Mouse (Mus musculus): ENCODE measurements around the gene Slc45a1. TPM values are rescaled to one million over a fixed set of nuclear protein-coding genes. Genes with fewer than 3 reads are reported as not detected.

Slc45a1 gene
- total RNA-seq, 2 experiments from 2014 or later: not detected

DNA sequence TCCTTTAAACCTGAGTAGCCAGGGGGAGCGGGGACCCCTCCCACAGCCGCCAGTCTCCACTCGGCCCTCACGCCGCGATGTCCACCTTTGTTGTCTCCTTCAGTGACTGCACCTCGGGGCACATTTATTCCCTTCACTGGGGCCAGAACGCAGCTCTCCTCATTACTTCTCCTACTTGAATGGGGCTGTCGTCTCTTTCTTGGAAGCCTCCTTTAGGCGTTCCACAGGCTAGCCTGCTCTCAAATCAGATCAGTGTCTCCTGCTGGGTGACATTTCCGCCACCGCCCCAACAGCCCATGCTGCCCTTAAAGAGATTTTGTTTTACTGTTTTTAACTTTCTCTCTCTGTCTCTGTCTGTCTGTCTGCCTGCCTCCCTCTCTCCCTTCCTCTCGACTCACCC is 9.9 kb upstream of the Slc45a1 start:
- intact Hi-C loops (cut with DNase I): no loop called here
- DNase-seq: no peak

DNA sequence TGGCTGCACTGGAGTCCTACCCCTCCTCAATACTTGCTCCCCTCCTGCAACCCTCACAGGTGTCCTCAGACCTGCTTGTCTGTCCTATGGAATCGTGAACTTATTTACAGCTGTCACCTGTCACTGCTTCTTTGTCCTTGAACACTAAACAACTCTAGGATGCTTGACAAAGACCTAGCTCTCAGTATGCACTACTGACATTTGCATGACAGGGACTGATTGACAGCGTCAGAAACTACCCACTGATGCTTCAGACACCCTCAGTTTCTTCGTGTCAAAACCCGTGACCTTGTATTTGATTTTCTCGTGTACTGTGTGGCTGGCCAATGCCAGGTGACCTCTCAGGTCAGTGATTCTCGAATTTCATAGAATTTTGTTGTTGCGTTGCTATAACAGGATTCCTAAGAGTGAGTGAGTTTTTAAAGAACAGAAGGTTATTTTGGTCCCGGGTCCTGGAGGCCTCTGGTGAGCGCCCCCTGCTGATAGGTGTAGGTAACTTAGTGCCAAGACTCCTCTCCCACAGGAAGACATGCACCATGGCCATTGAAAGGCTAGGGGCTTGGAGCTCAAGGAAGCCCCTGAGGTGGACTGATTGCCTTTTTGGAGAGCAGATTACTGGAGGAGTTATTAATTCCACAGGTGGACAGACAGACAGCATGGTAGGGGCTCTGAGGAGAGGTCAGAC is 8.1 kb upstream of the Slc45a1 start:
- intact Hi-C loops (cut with DNase I): no loop called here
- DNase-seq: peak; percentile 35 to 38

DNA sequence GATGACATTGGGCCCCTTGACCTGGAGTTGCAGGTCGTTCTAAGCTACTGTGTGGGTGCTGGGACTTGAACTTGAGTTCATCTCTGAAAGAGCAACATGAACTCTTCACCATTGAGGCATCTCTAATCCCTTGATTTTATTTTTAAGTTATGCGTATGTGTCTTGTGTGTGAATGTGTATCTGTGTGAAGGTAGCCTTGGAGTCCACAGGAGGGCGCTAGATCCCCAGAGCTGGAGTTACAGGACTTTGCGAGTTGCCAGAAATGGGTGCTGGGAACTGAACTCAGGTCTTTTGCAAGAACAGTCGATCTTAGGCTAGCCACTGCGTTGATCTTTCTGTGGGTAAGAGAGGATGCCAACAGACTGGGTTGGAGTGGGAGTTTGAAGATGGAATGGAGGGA is 4.5 kb upstream of the Slc45a1 start:
- DNase-seq: peak; percentile 19 to 36
- intact Hi-C loops (cut with DNase I): loop anchor here (1.0 to 2.0 kb wide), 3 partner anchors 194 to 309 kb away; no protein-coding TSS in a partner anchor

DNA sequence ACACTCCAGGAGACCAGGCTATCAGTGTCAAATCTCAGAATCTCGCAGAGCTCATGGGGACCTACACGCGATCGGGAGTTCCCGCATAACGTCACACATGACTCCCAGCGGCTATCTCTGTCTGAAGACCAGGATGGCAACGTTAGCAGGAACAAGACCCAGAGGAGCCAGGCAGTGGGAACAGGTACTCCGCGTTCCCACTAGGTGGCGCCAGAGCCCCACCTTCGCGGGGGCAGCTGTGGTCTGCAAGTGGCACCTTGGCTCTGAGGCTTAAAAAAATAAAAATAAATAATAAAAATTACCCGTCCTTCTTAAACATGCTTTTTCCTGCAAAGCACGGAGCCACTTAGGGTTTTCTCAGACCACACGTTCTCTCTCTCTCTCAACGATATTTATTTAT is 4.0 kb upstream of the Slc45a1 start:
- peak; percentile 91 to 93 for DNase-seq
- intact Hi-C loops (cut with DNase I): loop anchor here (1.0 to 2.0 kb wide), 3 partner anchors 195 to 309 kb away; no protein-coding TSS in a partner anchor

DNA sequence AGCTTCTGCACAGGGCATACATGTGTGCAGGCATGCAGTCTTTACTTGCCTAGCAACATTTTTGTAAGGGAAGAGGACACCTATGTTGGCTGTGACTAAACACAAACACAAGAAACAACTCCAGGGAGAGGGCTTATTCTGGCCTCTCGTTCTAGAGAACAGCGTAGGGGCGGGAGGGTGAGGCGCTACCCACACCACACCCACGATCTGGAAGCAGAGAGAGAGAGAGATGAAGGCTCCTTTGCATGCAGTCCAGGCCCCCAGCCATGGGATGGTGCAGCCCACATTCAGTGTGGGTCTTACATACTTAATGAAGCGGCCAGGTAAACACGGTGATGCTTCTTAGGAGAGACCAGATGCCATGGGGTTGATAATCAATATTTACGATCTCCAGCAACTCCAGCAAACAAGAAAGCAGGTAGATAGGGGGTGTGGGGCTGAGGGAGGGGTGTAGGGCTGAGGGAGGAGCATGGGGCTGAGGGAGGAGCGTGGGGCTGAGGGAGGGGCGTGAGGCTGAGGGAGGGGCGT is 1.2 kb upstream of the Slc45a1 start:
- intact Hi-C loops (cut with DNase I): no loop called here
- DNase-seq: no peak

DNA sequence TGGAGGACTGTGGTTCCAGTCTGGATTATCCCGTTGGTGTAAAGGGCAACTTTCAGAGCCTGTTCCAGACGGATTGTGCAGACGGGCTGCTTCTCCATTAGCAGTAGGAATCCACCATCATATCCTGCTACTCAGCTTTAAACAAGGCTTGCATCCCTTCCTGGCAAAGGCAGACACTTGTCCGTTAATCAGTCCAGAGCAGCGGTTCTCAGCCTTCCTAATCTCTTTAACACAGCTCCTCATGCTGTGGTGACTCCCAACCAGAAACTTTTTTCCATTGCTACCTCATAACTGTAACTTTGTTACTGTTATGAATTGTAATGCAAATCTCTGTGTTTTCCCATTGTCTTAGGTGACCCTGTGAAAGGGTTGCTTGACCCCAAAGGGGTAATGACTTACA is 2.6 kb downstream of the Slc45a1 start:
- DNase-seq: no peak
- intact Hi-C loops (cut with DNase I): no loop called here

DNA sequence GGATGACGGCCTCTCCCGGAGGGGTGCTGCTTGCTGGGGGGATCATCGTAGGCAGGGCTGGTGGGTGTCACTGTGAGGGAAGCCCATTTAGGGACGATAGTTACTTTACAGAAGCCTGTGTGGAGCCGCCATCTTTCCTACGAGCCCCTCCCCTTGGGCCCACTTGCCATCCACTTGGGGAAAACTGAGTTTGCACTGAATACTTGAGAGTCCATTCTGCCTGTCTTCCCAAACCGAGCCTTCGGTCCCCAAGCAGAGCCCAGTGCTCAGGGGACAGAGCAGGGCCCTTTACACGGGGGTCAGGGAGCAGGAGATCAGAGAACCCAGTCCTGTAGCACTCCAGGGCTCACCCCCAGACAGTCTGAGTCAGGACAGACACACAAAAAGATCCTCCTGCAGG is 7.7 kb downstream of the Slc45a1 start:
- intact Hi-C loops (cut with DNase I): no loop called here
- DNase-seq: no peak

DNA sequence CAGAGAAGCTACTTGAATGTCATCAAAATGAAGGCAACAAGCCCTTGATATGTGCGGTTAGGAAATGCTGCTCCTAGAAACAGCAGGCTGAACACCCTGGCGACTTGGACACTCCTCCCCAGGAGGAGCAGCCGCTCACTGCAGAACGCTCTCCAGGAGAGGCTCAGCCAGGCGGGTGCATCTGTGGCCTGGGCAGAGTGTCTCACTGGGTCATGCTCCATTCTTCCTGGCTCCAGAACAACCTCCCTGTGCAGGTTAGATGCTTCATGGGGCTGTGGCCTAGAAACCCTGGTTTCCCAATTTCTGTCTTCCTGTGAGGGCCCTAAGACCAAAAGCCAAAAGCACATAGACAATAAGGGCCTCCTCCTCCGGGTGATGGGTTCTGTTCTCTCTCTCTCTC is 15.3 kb downstream of the Slc45a1 start:
- DNase-seq: no peak
- intact Hi-C loops (cut with DNase I): no loop called here

DNA sequence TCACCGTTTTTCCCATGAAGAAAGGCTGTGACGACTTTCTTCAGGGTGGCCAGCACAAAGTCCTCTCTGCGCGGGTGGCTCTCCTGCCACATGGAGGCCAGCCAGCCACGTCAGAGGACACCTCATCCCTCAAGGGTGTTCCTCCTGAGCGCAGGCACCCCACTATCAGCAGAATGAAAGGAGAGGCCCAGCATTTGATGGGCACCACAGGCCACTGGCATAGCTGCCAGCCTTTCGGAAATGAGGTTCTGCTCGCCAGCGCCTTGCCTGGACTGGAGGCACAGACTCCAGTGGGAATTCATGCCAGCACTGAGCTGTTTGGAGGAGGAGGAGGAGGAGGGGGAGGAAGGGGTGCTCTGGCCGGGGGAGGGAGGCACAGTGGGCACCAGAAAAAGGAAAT is 16.4 kb downstream of the Slc45a1 start:
- no peak for DNase-seq
- intact Hi-C loops (cut with DNase I): no loop called here

DNA sequence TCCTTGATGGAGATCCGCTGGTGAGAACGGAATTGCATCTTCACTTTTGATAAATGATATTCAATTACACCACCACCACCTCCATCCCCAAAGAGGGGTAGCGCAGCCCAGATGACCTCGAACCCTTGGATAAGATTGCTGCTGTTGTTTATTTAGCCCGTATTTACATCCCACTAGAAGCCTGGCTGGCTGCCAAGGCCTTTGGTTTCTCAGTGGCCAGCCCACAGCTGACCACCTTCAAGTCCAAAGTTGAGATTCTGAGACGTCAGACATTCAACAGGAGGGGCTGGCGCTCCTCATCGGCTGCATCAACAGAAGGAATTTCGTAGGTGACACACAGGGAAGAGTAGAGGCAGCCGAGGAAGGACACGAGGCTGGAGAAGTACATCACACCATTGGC is 22.7 kb downstream of the Slc45a1 start:
- DNase-seq: no peak
- intact Hi-C loops (cut with DNase I): loop anchor here (5.0 kb wide), 1 partner anchor 372 kb away; no protein-coding TSS in a partner anchor

DNA sequence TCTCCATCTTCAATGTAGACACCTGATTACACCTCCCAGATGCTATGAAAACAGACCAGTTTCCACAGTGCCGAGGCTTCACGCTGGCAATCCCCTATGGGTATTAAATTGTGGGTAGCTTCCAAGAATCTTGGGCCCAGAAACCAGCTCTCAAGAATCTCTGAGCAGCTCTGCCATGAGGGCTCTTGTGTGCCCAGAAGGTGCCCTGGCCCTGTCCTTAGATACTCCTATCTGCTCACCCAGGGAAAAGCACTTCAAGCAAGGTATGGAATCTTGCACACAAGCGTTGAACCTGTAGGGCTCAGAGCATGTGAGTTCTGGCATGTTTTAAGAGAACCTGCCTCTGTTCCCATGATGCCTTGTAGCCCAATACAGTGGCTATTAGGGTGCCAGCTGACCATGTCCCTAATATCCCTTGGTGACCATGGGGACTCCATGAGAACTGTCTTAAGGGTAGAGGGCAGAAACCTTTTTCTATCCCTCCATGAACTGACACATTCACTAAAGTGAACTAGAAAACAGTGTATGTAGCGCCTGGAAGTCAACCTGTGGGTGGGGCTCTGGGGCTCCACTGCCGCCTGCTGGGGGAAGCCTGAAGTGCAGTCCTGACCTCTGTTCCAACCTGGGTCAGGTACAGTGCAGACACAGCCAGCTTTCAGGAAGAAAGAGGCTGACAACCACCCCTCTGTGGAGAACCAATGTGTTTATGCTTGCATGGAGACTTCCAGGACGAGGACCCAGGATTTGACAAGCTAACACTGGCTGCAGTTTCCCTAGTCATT is 25.8 kb downstream of the Slc45a1 start:
- DNase-seq: peak; percentile 64 to 80
- intact Hi-C loops (cut with DNase I): loop anchor here (2.0 to 5.0 kb wide), 2 partner anchors 279 to 369 kb away; no protein-coding TSS in a partner anchor

DNA sequence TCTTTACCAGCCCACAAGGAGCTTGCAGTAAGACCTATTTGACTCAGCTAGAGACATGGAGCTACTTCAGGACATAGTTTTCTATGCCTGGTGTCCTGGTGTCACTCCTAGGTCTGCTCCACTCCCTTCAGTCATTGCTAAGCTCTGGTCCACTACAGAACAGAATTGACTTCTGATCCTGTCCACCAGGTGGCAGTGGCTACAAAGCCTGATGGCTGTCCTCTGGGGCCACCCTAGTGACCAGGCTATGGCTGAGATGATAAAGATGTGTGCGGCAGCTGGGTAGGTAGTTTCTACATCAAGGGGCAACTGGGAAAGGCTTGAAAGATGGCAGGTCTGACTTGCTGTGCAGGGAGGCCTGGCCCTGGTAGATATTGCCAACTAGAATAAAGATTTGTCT is 26.5 kb downstream of the Slc45a1 start:
- DNase-seq: peak; percentile 76 to 84
- intact Hi-C loops (cut with DNase I): loop anchor here (5.0 kb wide), 1 partner anchor 368 kb away; no protein-coding TSS in a partner anchor

DNA sequence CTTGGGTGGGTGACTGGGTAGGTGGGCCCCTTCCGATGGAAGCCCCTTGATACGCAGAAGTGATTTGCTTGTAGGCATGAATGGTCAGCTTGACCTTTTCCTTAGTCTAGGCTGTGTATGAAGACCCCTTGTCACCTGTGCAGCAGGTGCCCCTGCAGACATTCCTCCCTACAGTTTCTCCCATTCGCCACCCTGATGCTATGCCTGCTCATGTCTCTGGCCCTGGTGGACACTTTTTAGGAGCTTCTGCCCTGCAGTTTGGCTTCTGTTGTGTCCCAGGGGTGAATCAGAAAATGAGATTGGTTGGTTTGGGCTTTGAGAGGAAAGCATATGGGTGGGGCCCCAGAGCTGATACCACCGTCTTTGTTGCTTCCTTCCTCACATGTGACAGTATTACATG is 27.0 kb downstream of the Slc45a1 start:
- no peak for DNase-seq
- intact Hi-C loops (cut with DNase I): loop anchor here (5.0 kb wide), 1 partner anchor 368 kb away; no protein-coding TSS in a partner anchor

DNA sequence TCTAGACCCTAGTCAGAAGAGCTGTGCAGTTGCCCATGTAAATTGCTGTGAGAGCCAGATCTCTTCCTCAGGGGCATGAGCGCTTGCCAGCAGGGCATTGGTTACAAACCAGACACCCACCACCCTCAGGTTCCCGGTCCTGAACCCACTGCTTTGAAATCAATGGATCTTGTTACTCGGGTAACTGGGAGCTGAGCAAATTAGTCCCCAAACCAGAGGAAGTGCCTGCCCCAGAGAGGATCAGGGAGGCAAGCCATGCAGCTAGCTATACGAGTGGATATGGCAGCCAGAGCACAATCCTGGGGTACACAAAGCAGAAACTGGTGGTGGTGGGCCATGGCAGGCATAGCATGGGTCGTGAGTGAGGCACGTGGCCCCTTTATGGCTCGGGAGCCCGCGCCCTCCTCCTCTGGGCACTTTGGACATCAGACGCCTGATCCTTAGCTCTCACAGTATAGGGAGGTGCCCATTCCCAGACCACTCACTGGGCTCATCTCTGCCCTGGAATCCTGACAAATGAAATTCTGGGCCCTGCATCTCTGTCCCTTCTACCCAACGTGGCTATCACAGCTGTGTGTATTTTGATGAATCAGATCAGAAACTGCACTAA is 27.7 kb downstream of the Slc45a1 start:
- intact Hi-C loops (cut with DNase I): no loop called here

DNA sequence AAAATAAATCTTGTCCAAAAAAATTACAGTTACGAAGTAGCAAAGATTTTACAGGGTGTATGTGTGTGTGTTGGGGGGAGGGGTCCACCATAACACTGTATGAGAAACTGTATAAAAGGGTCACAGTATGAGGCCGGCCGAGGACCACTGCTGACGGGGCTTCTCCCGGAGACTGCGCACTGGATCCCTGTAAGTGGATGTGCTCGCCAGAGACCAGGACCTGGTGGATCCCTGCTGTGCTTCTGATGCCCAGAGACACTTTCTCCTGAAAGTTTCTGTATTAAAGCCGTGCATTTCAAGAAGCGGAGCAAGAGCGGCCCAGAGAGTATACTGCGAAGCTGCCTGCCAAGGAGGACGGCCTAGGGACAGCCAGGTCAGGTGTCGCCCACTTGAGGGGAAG is 29.3 kb downstream of the Slc45a1 start:
- no peak for DNase-seq
- intact Hi-C loops (cut with DNase I): no loop called here

More for the DNA sequence above, 27.7 kb downstream of the Slc45a1 start:
- no peak for DNase-seq

DNA sequence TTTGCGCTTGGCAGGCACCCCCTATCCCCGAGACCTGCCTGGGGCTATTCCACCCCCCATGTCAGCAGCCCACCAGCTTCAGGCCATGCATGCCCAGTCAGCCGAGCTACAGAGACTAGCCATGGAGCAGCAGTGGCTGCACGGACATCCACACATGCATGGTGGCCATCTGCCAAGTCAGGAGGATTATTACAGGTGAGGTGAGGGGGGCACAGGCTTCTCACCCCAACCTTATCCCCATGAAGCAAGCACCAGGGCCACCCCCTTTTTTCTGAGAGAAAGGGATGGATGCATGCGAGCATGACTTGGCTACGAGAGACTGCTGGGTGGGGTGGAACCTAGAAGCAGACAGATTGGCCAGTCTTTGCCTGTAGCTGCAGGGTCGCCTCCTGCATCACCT is 33.0 kb downstream of the Slc45a1 start:
- intact Hi-C loops (cut with DNase I): no loop called here
- no peak for DNase-seq

DNA sequence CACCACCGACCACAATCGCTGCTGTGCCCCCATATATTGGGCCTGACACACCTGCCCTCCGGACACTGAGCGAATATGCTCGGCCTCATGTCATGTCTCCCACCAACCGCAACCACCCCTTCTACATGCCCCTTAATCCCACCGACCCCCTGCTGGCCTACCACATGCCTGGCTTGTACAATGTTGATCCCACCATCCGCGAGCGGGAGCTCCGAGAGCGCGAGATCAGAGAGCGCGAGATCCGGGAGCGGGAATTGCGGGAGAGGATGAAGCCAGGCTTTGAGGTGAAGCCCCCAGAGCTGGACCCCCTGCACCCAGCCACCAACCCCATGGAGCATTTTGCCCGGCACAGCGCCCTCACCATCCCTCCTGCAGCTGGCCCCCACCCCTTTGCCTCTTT is 35.1 kb downstream of the Slc45a1 start:
- DNase-seq: no peak
- intact Hi-C loops (cut with DNase I): no loop called here

DNA sequence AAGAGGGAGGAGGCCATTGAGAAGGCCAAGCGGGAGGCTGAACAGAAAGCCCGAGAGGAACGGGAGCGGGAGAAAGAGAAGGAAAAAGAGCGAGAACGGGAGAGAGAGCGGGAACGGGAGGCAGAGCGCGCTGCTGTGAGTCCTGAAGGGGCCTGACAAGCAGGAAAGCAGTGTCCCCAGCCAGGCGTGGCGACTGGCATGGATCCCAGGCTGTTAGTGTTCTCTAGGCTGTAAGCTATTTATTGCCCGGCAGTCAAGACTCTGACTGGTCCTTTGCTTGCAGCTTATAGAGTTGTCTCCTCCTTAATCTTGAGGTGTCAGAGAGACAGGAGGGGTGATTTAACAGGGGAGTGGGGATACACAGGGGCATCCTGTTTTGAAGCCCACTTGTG is 35.9 kb downstream of the Slc45a1 start:
- intact Hi-C loops (cut with DNase I): no loop called here
- peak; percentile 57 to 60 for DNase-seq

DNA sequence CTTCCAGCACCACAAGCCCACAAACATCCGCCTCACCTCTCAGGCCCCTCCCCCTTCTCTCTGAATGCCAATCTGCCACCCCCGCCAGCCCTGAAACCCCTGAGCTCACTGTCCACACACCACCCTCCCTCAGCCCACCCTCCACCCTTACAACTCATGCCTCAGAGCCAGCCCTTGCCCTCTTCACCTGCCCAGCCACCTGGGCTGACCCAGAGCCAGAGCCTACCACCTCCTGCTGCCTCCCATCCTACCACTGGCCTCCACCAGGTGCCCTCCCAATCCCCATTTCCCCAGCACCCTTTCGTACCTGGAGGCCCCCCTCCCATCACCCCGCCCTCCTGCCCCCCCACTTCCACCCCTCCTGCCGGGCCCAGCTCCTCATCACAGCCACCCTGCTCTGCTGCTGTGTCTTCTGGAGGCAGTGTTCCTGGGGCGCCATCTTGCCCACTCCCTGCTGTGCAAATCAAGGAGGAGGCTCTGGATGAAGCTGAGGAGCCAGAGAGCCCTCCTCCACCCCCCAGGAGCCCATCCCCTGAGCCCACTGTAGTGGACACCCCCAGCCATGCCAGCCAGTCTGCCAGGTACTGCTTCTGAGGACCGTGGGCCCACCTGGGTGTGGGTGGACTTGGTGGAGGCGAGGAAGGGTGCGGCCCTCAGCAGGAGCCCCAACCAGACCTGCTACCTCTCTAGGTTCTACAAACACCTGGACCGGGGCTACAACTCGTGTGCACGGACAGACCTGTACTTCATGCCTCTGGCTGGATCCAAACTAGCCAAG is 36.5 kb downstream of the Slc45a1 start:
- no peak for DNase-seq
- intact Hi-C loops (cut with DNase I): no loop called here

DNA sequence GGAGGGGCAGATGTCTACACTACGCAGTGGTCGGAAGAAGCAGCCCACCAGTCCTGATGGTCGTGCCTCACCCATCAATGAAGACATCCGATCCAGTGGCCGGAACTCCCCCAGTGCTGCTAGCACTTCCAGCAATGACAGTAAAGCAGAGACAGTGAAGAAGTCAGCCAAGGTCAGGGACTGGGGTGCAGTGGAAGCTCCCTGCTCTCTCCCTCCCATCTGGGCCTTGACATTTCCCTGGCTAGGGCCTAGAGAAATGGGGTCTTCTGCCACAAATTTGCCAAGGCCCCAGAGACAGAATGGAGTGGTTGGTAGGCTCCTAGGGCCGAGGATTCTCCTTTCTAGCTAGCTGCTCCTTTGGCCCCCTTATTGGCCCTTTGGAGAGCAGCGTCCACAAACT is 38.3 kb downstream of the Slc45a1 start:
- no peak for DNase-seq
- intact Hi-C loops (cut with DNase I): no loop called here
